Mouse (Mus musculus) megakaryocyte, embryonic 14.5 days (primary cell): ENCODE measurements around the gene Phf21a. TPM values are rescaled to one million over a fixed set of nuclear protein-coding genes. Genes with fewer than 3 reads are reported as not detected.

Experiments used
- H3K27me3 ChIP-seq: replicated peaks from 2 replicates; pipeline ENCODE3; 2012; ENCODE audit warnings: inconsistent platforms
- H3K36me3 ChIP-seq: replicated peaks from 2 replicates; pipeline ENCODE3; 2012; ENCODE audit warnings: low read length, inconsistent platforms, mixed read lengths
- H3K4me1 ChIP-seq: 2 replicates; pipeline ENCODE4 v1.6.1; 2012; ENCODE audit warnings: inconsistent platforms
- H3K4me3 ChIP-seq: replicated peaks from 2 replicates; pipeline ENCODE3; 2012; ENCODE audit warnings: moderate library complexity, mild to moderate bottlenecking, inconsistent platforms
- H3K9me3 ChIP-seq: 2 replicates; pipeline ENCODE4 v1.6.1; 2012; ENCODE audit warnings: inconsistent platforms
- FLI1 ChIP-seq: IDR thresholded peaks from 2 replicates; pipeline ENCODE4 v1.6.1; 2012; ENCODE audit warnings: low read length, inconsistent platforms, mixed read lengths
- GATA1 ChIP-seq: IDR thresholded peaks from 3 replicates; pipeline ENCODE4 v1.6.1; 2012; ENCODE audit warnings: mixed read lengths, low read length, inconsistent platforms, borderline replicate concordance
- polyA plus RNA-seq: library from polyadenylated mRNA; stranded (reverse); fragments of >175 nt; gene quantifications from 2 replicates; pipeline ENCODE4 v1.2.3, GENCODE M21; 2012; ENCODE audit warnings: low replicate concordance; ENCODE audit not compliant: insufficient read depth

Gene Phf21a
- polyA plus RNA-seq, 1 experiment: 19.0 TPM

GRCm38 (mm10) chr2:92372767-92373436 lies 280.0 kb downstream of the Phf21a start:
- Histone ChIP-seq H3K4me3 (no peak overlapping the region), H3K4me1 (peaks cover 57% of the 10 kb centered on the region), H3K27me3 (peaks cover 42% of the 10 kb centered on the region), H3K36me3 (peaks cover 12% of the 10 kb centered on the region), H3K9me3 (no peaks in the 10 kb centered on the region)
- no peak for TF ChIP-seq GATA1
- no peak for TF ChIP-seq FLI1

GRCm38 (mm10) chr2:92373437-92373813 lies 280.5 kb downstream of the Phf21a start:
- peaks cover 17% of the 10 kb centered on the region for H3K36me3 ChIP-seq
- H3K9me3 ChIP-seq: no peaks in the 10 kb centered on the region
- no peak for TF ChIP-seq GATA1
- no peak for TF ChIP-seq FLI1
- H3K27me3 ChIP-seq: peaks cover 42% of the 10 kb centered on the region
- peaks cover 57% of the 10 kb centered on the region for H3K4me1 ChIP-seq
- H3K4me3 ChIP-seq: peak overlapping the region; percentile 50

DNA sequence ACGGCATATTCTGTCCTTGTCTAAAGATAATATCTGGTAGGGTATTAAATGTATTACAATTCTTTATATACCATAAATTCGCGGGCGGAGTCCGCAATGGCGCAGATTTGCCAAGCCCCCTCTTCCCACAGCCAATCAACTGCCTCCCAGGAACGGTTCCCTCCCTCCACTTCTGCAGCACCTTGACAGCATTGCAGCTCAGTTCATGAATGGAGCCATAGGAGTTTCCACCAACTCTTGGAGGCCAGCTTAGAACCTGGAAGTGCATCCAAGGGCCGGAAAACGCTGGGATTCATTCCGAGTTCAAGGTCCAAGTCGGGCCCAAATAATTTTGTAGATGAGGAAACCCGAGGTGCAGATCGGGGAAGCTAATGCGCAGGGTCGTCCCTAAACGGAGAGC lies 281.6 kb downstream of the Phf21a start, which contains the start of the genes Pex16 and Large2:
Pex16 (plus strand) TSS at position 163 of the 400 bp plus-strand sequence.
Large2 (minus strand) TSS at position 356 of the 400 bp plus-strand sequence.
- H3K4me3 ChIP-seq: peak within 1 kb of the TSS; percentile 98
- H3K9me3 ChIP-seq: no peaks in the 10 kb centered on the region
- TF ChIP-seq GATA1 (no peak), FLI1 (no peak)
- peaks cover 28% of the 10 kb centered on the region for H3K36me3 ChIP-seq
- H3K4me1 ChIP-seq: peaks cover 53% of the 10 kb centered on the region
- peaks cover 32% of the 10 kb centered on the region for H3K27me3 ChIP-seq

DNA sequence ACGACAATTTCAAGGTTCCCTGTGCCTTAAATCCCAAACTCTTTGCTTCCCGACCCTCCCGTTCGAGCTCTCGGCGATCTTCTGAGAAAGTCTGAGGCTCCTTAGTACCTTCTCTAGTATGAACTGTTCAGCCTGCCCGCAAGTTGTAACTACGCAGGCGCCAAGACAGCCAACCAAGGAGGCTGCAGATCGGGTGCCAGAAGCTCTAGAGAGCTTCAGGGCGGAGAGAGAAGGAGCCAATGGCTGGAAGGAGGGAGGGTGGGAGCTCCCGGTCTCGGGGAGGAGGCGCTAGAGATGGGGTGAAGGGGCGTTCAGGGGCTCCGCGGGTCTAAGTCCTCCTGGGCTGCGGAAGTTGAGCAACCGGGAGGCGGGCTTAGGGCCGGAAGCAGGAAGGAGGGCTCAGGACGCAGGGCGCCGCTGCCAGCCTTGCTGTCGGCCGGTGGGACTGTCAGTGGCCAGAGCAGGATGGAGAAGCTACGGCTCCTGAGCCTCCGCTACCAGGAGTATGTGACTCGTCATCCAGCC lies 282.2 kb downstream of the Phf21a start:
- peaks cover 35% of the 10 kb centered on the region for H3K36me3 ChIP-seq
- TF ChIP-seq GATA1: no peak
- no peak for TF ChIP-seq FLI1
- H3K9me3 ChIP-seq: no peaks in the 10 kb centered on the region
- H3K4me3 ChIP-seq: peak overlapping the region; percentile 98
- peaks cover 53% of the 10 kb centered on the region for H3K4me1 ChIP-seq
- H3K27me3 ChIP-seq: peaks cover 26% of the 10 kb centered on the region

DNA sequence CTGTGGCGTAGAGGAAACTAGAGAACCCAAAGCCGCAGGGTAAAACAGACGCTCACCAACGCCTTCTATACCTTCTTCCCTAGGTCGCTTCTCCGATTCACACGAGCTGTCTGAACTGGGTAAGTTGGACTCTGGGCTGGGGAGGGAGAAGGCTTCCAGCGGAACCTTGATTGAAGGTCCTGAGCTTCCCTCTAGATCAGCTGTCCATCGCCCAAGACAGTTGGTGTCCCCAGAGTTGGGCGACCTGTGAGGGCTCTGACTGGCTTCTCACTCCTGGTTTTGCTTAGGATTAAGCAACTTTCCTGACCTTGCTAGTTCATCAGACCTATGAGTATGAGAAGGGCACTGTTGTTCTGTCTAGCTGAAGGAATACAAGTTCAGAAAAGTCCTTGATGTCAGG lies 282.9 kb downstream of the Phf21a start:
- peaks cover 20% of the 10 kb centered on the region for H3K27me3 ChIP-seq

GRCm38 (mm10) chr2:92376300-92376699 lies 283.4 kb downstream of the Phf21a start:
- H3K27me3 ChIP-seq: peaks cover 15% of the 10 kb centered on the region
- TF ChIP-seq GATA1 (no peak), FLI1 (no peak)
- H3K4me3 ChIP-seq: peak overlapping the region; percentile 98
- H3K9me3 ChIP-seq: no peaks in the 10 kb centered on the region
- H3K4me1 ChIP-seq: peaks cover 47% of the 10 kb centered on the region
- H3K36me3 ChIP-seq: peaks cover 46% of the 10 kb centered on the region

More for the DNA sequence above, 282.9 kb downstream of the Phf21a start:
- H3K9me3 ChIP-seq: no peaks in the 10 kb centered on the region
- H3K4me3 ChIP-seq: peak overlapping the region; percentile 98
- H3K36me3 ChIP-seq: peaks cover 41% of the 10 kb centered on the region
- no peak for TF ChIP-seq FLI1
- no peak for TF ChIP-seq GATA1
- H3K4me1 ChIP-seq: peaks cover 49% of the 10 kb centered on the region

DNA sequence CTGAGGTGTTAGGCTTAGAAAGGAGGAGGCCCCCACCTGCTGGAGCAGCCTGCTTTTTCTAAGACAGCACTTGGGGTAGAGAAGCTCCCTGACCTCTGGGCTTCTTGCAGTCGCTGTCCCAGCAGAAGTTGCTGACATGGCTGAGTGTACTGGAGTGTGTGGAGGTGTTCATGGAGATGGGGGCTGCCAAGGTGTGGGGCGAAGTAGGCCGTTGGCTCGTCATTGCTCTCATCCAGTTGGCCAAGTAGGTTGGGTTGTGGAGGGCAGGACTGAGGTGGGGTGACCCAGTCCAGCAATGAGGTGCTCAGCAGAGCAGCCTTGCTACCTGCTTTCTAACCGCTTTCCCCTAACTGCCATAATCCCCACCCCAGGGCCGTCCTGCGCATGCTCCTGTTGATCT lies 284.4 kb downstream of the Phf21a start:
- Histone ChIP-seq H3K9me3 (no peaks in the 10 kb centered on the region), H3K4me1 (peaks cover 46% of the 10 kb centered on the region), H3K27me3 (peaks cover 5% of the 10 kb centered on the region), H3K4me3 (no peak overlapping the region), H3K36me3 (peaks cover 56% of the 10 kb centered on the region)
- no peak for TF ChIP-seq FLI1
- no peak for TF ChIP-seq GATA1

DNA sequence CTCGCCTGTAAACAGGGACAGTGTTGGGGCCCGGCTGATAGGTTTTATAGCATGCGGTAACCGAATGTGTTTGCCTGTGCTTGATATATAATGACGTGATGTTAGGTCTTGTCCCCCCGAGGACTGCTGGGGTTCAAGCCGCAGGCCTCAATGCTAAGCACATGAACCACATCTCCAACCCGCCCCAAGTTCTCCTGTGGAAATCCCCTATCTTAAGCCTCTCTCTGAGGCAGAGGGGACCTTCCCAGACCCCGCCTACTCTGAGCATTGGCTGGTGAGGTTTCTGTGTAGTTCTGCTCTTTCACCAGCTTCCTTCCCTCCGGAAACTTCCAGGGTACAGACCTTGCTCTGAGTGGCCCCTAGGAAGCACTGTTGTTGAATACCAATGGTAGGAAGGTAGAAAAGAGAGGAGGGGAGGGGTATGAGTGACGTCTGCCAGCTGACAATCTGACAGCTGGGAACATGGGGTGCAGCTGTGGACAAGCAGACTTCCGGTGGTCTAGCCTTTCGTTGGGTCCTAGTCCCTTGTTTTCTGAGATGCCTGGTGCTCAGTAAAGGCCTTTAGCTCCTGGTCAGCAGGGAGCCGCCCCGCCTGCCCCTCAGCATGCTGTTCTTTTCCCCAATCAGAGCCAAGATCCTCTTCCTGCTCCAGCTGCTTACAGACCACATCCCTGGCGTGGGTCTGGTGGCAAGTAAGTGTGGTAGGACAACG lies 287.0 kb downstream of the Phf21a start:
- Histone ChIP-seq H3K9me3 (no peaks in the 10 kb centered on the region), H3K4me1 (peaks cover 37% of the 10 kb centered on the region), H3K4me3 (no peak overlapping the region), H3K27me3 (peaks cover 1% of the 10 kb centered on the region), H3K36me3 (peaks cover 75% of the 10 kb centered on the region)
- no peak for TF ChIP-seq FLI1
- TF ChIP-seq GATA1: no peak

DNA sequence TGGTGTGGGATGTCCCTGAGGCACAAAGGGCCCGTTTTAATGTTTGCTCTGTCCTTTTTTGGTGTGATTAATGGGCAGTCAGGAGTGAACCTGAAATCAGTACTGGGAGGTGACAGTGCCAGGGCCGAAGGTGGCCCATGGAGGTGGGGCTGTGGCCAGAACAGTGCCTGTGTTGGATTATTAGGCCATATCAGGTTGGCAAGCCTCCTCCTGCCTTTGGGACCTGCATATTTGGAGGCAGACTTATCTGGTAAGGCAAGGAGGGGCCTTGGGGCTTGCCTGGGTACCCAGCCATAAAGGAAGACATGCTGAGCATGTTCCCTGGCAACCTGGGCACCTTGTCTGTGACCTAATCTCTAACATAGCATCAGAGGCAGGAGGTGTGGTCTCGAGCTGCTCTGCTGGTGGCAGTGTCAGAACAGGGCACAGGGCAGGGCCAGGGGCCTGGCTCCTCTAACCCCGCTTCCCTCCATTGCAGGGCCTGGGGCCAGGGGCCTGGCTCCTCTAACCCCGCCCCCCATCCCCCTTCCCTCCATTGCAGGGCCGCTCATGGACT lies 287.7 kb downstream of the Phf21a start:
- H3K36me3 ChIP-seq: peaks cover 75% of the 10 kb centered on the region

More for the DNA sequence above, 287.7 kb downstream of the Phf21a start:
- Histone ChIP-seq H3K9me3 (no peaks in the 10 kb centered on the region), H3K4me1 (peaks cover 41% of the 10 kb centered on the region), H3K27me3 (peaks cover 4% of the 10 kb centered on the region), H3K4me3 (no peak overlapping the region)
- TF ChIP-seq FLI1: no peak
- no peak for TF ChIP-seq GATA1
